Mouse (Mus musculus): ENCODE results near the gene Spocd1. TPM values are rescaled to one million over a fixed set of nuclear protein-coding genes. Genes with fewer than 3 reads are reported as not detected.
A peak's percentile ranks its signal among the peaks of the same experiment; 100 is the strongest.

Spocd1 gene
- total and polyA plus RNA-seq, 3 experiments, result 0.04 to 0.07 TPM; not detected in 1

- peak overlapping the region; percentile 85 for H3K4me2 ChIP-seq (ENCODE audit: insufficient read depth, low read depth, poor library complexity, severe bottlenecking)
- no peaks in the 10 kb centered on the region for H3K27me3 ChIP-seq (replicated peaks)
- no peaks in the 10 kb centered on the region for H3K36me3 ChIP-seq (replicated peaks in 1 of 2; ENCODE audit: control insufficient read depth in 1 of 2, insufficient read depth in 1 of 2, low read length in 1 of 2)
- in situ Hi-C loops (cut with MboI; ENCODE audit: low pct_ligation_motif_present, low pct_unique_long_range_greater_than_20kb, low sequenced_read_pairs), result loop anchor here (5.0 kb wide), 1 partner anchor 40 kb away; no protein-coding TSS in a partner anchor
- dilution Hi-C loops (cut with MboI; ENCODE audit: extremely low pct_ligation_motif_present, extremely low pct_unique_long_range_greater_than_20kb, low sequenced_read_pairs), result no loop called here
- H3K9ac ChIP-seq (ENCODE audit: insufficient read depth, low read depth), result peak overlapping the region; percentile 85
- no peaks in the 10 kb centered on the region for H3K79me2 ChIP-seq (replicated peaks; ENCODE audit: control insufficient read depth, extremely low read depth, insufficient read depth, poor library complexity, severe bottlenecking)
- H3K4me3 ChIP-seq (replicated peaks in 1 of 3; ENCODE audit: low read depth in 2 of 3, low read length in 2 of 3, poor library complexity in 1 of 3), result peak overlapping the region; percentile 43 to 58 (median 49)
- no peaks in the 10 kb centered on the region for H3K9me3 ChIP-seq (replicated peaks; ENCODE audit: low read length)
- DNase-seq (ENCODE audit: extremely low read depth), result peak; percentile 90
- TF ChIP-seq IRF4 (IDR thresholded peaks at IDR 0.05; ENCODE audit: low read depth, low read length) (peak; percentile 31; the same call in 1 of the 2 replicates), MXI1 (IDR thresholded peaks at IDR 0.05; ENCODE audit: low read depth, low read length) (no peak; the same call in none of the 2 replicates), TBP (conservative IDR thresholded peaks at IDR 0.05; ENCODE audit: low read depth, low read length) (peak; percentile 67; the same call in 1 of the 2 replicates), RCOR1 (conservative IDR thresholded peaks at IDR 0.05; ENCODE audit: low read depth, low read length) (0 out of 2 replicates have a peak, but pooled peaks have one; percentile 21), POLR2A (IDR thresholded peaks at IDR 0.05; ENCODE audit: low read depth, low read length) (peak; percentile 65), CHD1 (IDR thresholded peaks at IDR 0.05; ENCODE audit: low read depth, low read length) (0 out of 2 replicates have a peak, but pooled peaks have one; percentile 67), JUN (IDR thresholded peaks at IDR 0.05; ENCODE audit: insufficient read depth, low read depth, low read length) (no peak), ETS1 (conservative IDR thresholded peaks at IDR 0.05; ENCODE audit: low read depth, low read length) (peak; percentile 12; the same call in 1 of the 2 replicates), MAX (IDR thresholded peaks at IDR 0.05; ENCODE audit: low read length) (peak; percentile 52; the same call in 1 of the 2 replicates), ZMIZ1 (IDR thresholded peaks at IDR 0.05; ENCODE audit: low read depth, low read length) (0 out of 2 replicates have a peak, but pooled peaks have one; percentile 44), ELF1 (IDR thresholded peaks at IDR 0.05; ENCODE audit: low read depth, low read length) (peak; percentile 82), BHLHE40 (IDR thresholded peaks at IDR 0.05; ENCODE audit: low read depth, low read length) (0 out of 2 replicates have a peak, but pooled peaks have one; percentile 13), POLR2AphosphoS2 (IDR thresholded peaks at IDR 0.05; ENCODE audit: low read depth, low read length) (no peak; the same call in 1 of the 2 replicates), TCF12 (IDR thresholded peaks at IDR 0.05; ENCODE audit: low read depth, low read length) (peak; percentile 30; the same call in 1 of the 2 replicates), SIN3A (IDR thresholded peaks at IDR 0.05; ENCODE audit: low read length) (peak; percentile 97), MAZ (IDR thresholded peaks at IDR 0.05; ENCODE audit: low read depth, low read length) (0 out of 2 replicates have a peak, but pooled peaks have one; percentile 55), ZKSCAN1 (IDR thresholded peaks at IDR 0.05; ENCODE audit: borderline replicate concordance, low read depth, low read length) (no peak), PAX5 (IDR thresholded peaks at IDR 0.05; ENCODE audit: low read length) (no peak), NELFE (IDR thresholded peaks at IDR 0.05; ENCODE audit: low read depth, low read length) (peak; percentile 50), HCFC1 (IDR thresholded peaks at IDR 0.05; ENCODE audit: low read depth, low read length) (peak; percentile 80), MYC (IDR thresholded peaks at IDR 0.05; ENCODE audit: low read depth, low read length) (0 out of 2 replicates have a peak, but pooled peaks have one; percentile 20), MEF2A (IDR thresholded peaks at IDR 0.05; ENCODE audit: borderline replicate concordance, low read depth, low read length) (peak; percentile 59; the same call in 1 of the 2 replicates), CHD2 (IDR thresholded peaks at IDR 0.05; ENCODE audit: low read length) (peak; percentile 74), EP300 (IDR thresholded peaks at IDR 0.05; ENCODE audit: low read length) (0 out of 2 replicates have a peak, but pooled peaks have one; percentile 19), UBTF (IDR thresholded peaks at IDR 0.05; ENCODE audit: low read depth, low read length) (no peak)
- peak overlapping the region; percentile 94 for H3K27ac ChIP-seq (ENCODE audit: insufficient read depth, low read depth)
- H3K4me1 ChIP-seq (ENCODE audit: control insufficient read depth in 1 of 2, insufficient read depth in 2 of 2), result peaks cover 26 to 51% of the 10 kb centered on the region in 2 experiments
Measured at GRCm38 (mm10) chr4:129882555-129883293, 46.3 kb upstream of the Spocd1 start.

Data from CH12.LX (cell line).